Mouse (Mus musculus) naive thymus-derived CD4-positive, alpha-beta T cell, adult 2 months (primary cell): ENCODE measurements around the gene Cbx8.
A peak's percentile ranks its signal among the peaks of the same experiment; 100 is the strongest.

ENCODE experiments used
- DNase-seq: peaks from one replicate; pipeline ENCODE4 v3.0.0-alpha.2; 2011; ENCODE audit warnings: low read depth

Cbx8 gene

GRCm38 (mm10) chr11:119078691-119079444 is 38.1 kb upstream of the Cbx8 start:
- DNase-seq, result peak; percentile 28

GRCm38 (mm10) chr11:119077755-119078154 is 37.0 kb upstream of the Cbx8 start:
- peak; percentile 32 for DNase-seq

GRCm38 (mm10) chr11:119075805-119076204 is 35.0 kb upstream of the Cbx8 start:
- peak; percentile 92 for DNase-seq

GRCm38 (mm10) chr11:119073876-119074433 is 33.2 kb upstream of the Cbx8 start:
- peak; percentile 21 for DNase-seq

- no peak for DNase-seq
Measured at GRCm38 (mm10) chr11:119072986-119073385, 32.2 kb upstream of the Cbx8 start.

GRCm38 (mm10) chr11:119072239-119072638 is 31.5 kb upstream of the Cbx8 start:
- no peak for DNase-seq

GRCm38 (mm10) chr11:119066841-119067240 is 26.1 kb upstream of the Cbx8 start:
- DNase-seq, result no peak

- DNase-seq, result peak; percentile 41
Measured at GRCm38 (mm10) chr11:119059256-119059655, 18.5 kb upstream of the Cbx8 start.

- DNase-seq, result peak; percentile 61
Measured at GRCm38 (mm10) chr11:119058041-119058995, 17.5 kb upstream of the Cbx8 start.

GRCm38 (mm10) chr11:119057291-119057690 is 16.5 kb upstream of the Cbx8 start:
- peak; percentile 53 for DNase-seq

- peak; percentile 69 for DNase-seq
Measured at GRCm38 (mm10) chr11:119056301-119057211, 15.8 kb upstream of the Cbx8 start.

- DNase-seq, result peak; percentile 55
Measured at GRCm38 (mm10) chr11:119055571-119056131, 14.9 kb upstream of the Cbx8 start.

- peak; percentile 74 for DNase-seq
Measured at GRCm38 (mm10) chr11:119054351-119055345, 13.9 kb upstream of the Cbx8 start.

- peak; percentile 69 for DNase-seq
Measured at GRCm38 (mm10) chr11:119053738-119054350, 13.1 kb upstream of the Cbx8 start.

- DNase-seq, result peak; percentile 93
Measured at GRCm38 (mm10) chr11:119053257-119053670, 12.5 kb upstream of the Cbx8 start.

- DNase-seq, result peak; percentile 56
Measured at GRCm38 (mm10) chr11:119052661-119053256, 12.0 kb upstream of the Cbx8 start.

GRCm38 (mm10) chr11:119051927-119052660 is 11.3 kb upstream of the Cbx8 start:
- peak; percentile 85 for DNase-seq

GRCm38 (mm10) chr11:119051426-119051825 is 10.7 kb upstream of the Cbx8 start:
- no peak for DNase-seq
